In the genomic region with DNA sequence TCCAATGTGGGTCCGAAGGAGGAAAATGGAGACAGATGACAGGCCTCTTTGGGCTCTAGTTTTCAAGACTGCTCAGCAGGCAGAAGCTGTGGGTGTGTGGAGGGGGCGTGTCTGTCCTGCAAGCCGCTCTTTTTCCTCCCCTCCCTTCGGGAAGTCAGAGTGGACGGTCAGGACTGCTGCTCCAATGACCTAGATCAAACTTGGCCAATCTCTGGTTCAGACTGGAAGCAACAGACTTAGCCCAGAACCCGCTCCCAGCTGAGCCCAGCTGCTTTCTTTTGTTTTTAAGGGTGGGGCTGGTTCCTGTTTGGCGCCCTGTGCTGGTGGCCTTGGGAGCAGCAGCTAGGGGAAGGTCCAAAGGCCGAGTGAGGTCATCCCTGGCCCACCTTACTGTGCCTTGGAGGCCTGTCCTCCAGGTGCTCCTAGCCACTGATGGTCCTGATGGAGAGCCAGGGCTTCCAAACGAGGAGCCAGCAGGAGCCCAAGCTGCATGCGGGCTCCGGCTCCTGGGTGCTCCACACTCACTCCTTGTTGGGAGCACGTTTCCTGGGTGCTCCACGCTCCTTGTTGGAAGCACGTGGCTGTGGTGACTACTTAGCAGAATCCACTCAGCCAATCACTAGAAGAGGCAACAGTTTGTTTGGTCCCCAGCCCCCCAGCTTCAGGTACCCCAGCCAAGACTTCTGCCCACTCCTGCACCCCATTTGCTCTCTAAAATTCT, we compare ENCODE assay signal across 8 mouse cellular contexts. TPM values are rescaled to one million over a fixed set of nuclear protein-coding genes. Genes with fewer than 3 reads are reported as not detected.
DNase-seq lines count a peak whose midpoint lies in the region; ATAC-seq and TF ChIP-seq lines count a peak whose summit lies in the region.

No protein-coding gene starts in this region.

- peak; percentile 64 for TF ChIP-seq CTCF in intestine, postnatal 0 days (IDR thresholded peaks at IDR 0.05; ENCODE audit: low read depth)
- TF ChIP-seq CTCF in lung, adult 2 months (IDR thresholded peaks at IDR 0.05; ENCODE audit: insufficient read depth, low read length) = 0 out of 2 replicates have a peak, but pooled peaks have one; percentile 31

- peak; percentile 54 to 55 for DNase-seq in adrenal gland, adult 18-20 months (ENCODE audit: low spot score in 2 of 2)
- no peak for DNase-seq in adrenal gland, postnatal 25 days
- DNase-seq in heart, adult 11 months = peak; percentile 99
- DNase-seq in lung, adult 2 months = peak; percentile 69

- peak overlapping the region; percentile 63 for H3K27ac ChIP-seq in brown adipose tissue, adult 24 weeks (replicated peaks; ENCODE audit: low read depth, low read length)
- H3K27ac ChIP-seq in intestine, postnatal 0 days (ENCODE audit: low read depth, low read length) = peak overlapping the region; percentile 54
- peak overlapping the region; percentile 89 for H3K27ac ChIP-seq in neural tube, embryonic 13.5 days (replicated peaks)

- peak overlapping the region; percentile 44 for H3K4me2 ChIP-seq in intestine, postnatal 0 days (replicated peaks; ENCODE audit: low read depth)
- H3K4me2 ChIP-seq in neural tube, embryonic 13.5 days = peak overlapping the region; percentile 54

- H3K9ac ChIP-seq in intestine, postnatal 0 days (ENCODE audit: low read depth, low read length) = no peak overlapping the region
- H3K9ac ChIP-seq in neural tube, embryonic 13.5 days = peak overlapping the region; percentile 49

- H3K9me3 ChIP-seq in intestine, postnatal 0 days (ENCODE audit: control insufficient read depth) = no peaks in the 10 kb centered on the region
- H3K9me3 ChIP-seq in neural tube, embryonic 13.5 days = no peaks in the 10 kb centered on the region

- peak; percentile 65 for ATAC-seq in intestine, postnatal 0 days
- no peak for ATAC-seq in neural tube, embryonic 13.5 days (ENCODE audit: low read depth)
- ATAC-seq in inflammation-experienced regulatory T-cells, adult 6 months = no peak

- no peak overlapping the region for H3K4me3 ChIP-seq in brown adipose tissue, adult 24 weeks (ENCODE audit: insufficient read depth, low read depth, low read length)
- no peak overlapping the region for H3K4me3 ChIP-seq in intestine, postnatal 0 days (ENCODE audit: low read depth, low read length)
- no peak overlapping the region for H3K4me3 ChIP-seq in lung, adult 2 months (replicated peaks; ENCODE audit: extremely low read depth, low read depth, low read length)
- no peak overlapping the region for H3K4me3 ChIP-seq in neural tube, embryonic 13.5 days

- peak; percentile 21; the same call in 1 of the 2 replicates for TF ChIP-seq POLR2A in lung, adult 2 months (IDR thresholded peaks at IDR 0.05; ENCODE audit: borderline replicate concordance, extremely low read depth, low read depth, low read length)

- H3K36me3 ChIP-seq in intestine, postnatal 0 days (ENCODE audit: control insufficient read depth, insufficient read depth) = no peaks in the 10 kb centered on the region
- H3K36me3 ChIP-seq in neural tube, embryonic 13.5 days = no peaks in the 10 kb centered on the region

- WGBS in intestine, postnatal 0 days = 26% methylated on average over 14 of the region's 14 CpGs
- WGBS in lung, adult 2 months = 11% methylated on average over 14 of the region's 14 CpGs
- 29% methylated on average over 14 of the region's 14 CpGs for WGBS in neural tube, embryonic 13.5 days

- H3K4me1 ChIP-seq in brown adipose tissue, adult 24 weeks (ENCODE audit: control insufficient read depth, insufficient read depth, insufficient read length, low read length) = peaks cover 32% of the 10 kb centered on the region
- peaks cover 28% of the 10 kb centered on the region for H3K4me1 ChIP-seq in intestine, postnatal 0 days (replicated peaks; ENCODE audit: control insufficient read depth, insufficient read depth, low read length)
- H3K4me1 ChIP-seq in lung, adult 2 months (ENCODE audit: control insufficient read depth, insufficient read depth, low read length) = peaks cover 38% of the 10 kb centered on the region
- H3K4me1 ChIP-seq in neural tube, embryonic 13.5 days (replicated peaks) = peaks cover 80% of the 10 kb centered on the region

- H3K27me3 ChIP-seq in intestine, postnatal 0 days (replicated peaks; ENCODE audit: control insufficient read depth, insufficient read depth, low read length) = no peaks in the 10 kb centered on the region
- H3K27me3 ChIP-seq in neural tube, embryonic 13.5 days = no peaks in the 10 kb centered on the region

RNA-seq across cellular contexts. Expression of a gene that starts 23.3 kb away (rescaled TPM):
- total RNA-seq in adrenal gland, adult 18-20 months (2021) = 10 to 100 TPM; 46.5 to 56.8 TPM
- 50.9 and 52.6 TPM in 2 replicates for total RNA-seq in adrenal gland, postnatal 25 days (2021)
- 12.4 and 17.4 TPM in 2 replicates for polyA plus RNA-seq in brown adipose tissue, adult 24 weeks (2012; ENCODE audit: insufficient read depth, insufficient read length, missing spikeins)
- 16.7 and 17.1 TPM in 2 replicates for polyA plus RNA-seq in intestine, postnatal 0 days (2015; fragmentation: Nextera tagmentation; extraction: Ambion mirVana)
- polyA plus RNA-seq in lung, adult 2 months (2012; rRNA removed) = 87.2 and 115 TPM in 2 replicates
- polyA plus RNA-seq in neural tube, embryonic 13.5 days (2015; fragmentation: Nextera tagmentation; extraction: Ambion mirVana) = 26.5 and 30.4 TPM in 2 replicates
- polyA plus RNA-seq in inflammation-experienced regulatory T-cells, adult 6 months (2017; shearing (Covaris generic)) = 10 to 100 TPM; 24.1 to 26.3 (median 25.9) TPM

RNA-seq across cellular contexts. Expression of a gene that starts 48.2 kb away (rescaled TPM):
- 10 to 100 TPM; 56.9 to 64.9 TPM for total RNA-seq in adrenal gland, adult 18-20 months (2021)
- 50.3 and 61.0 TPM in 2 replicates for total RNA-seq in adrenal gland, postnatal 25 days (2021)
- 44.9 and 58.1 TPM in 2 replicates for polyA plus RNA-seq in brown adipose tissue, adult 24 weeks (2012; ENCODE audit: insufficient read depth, insufficient read length, missing spikeins)
- polyA plus RNA-seq in intestine, postnatal 0 days (2015; fragmentation: Nextera tagmentation; extraction: Ambion mirVana) = 21.1 and 25.6 TPM in 2 replicates
- 21.5 and 27.1 TPM in 2 replicates for polyA plus RNA-seq in lung, adult 2 months (2012; rRNA removed)
- 208 and 217 TPM in 2 replicates for polyA plus RNA-seq in neural tube, embryonic 13.5 days (2015; fragmentation: Nextera tagmentation; extraction: Ambion mirVana)
- polyA plus RNA-seq in inflammation-experienced regulatory T-cells, adult 6 months (2017; shearing (Covaris generic)) = 10 to 100 TPM; 25.9 to 27.1 (median 26.8) TPM

RNA-seq across cellular contexts. Expression of a gene that starts 48.4 kb away (rescaled TPM):
- 1 to 10 TPM; 8.1 to 8.3 TPM for total RNA-seq in adrenal gland, adult 18-20 months (2021)
- 8.0 and 12.7 TPM in 2 replicates for total RNA-seq in adrenal gland, postnatal 25 days (2021)
- polyA plus RNA-seq in brown adipose tissue, adult 24 weeks (2012; ENCODE audit: insufficient read depth, insufficient read length, missing spikeins) = 3.8 and 6.4 TPM in 2 replicates
- 5.2 and 6.2 TPM in 2 replicates for polyA plus RNA-seq in intestine, postnatal 0 days (2015; fragmentation: Nextera tagmentation; extraction: Ambion mirVana)
- polyA plus RNA-seq in lung, adult 2 months (2012; rRNA removed) = 3.8 and 6.5 TPM in 2 replicates
- 10.6 and 12.9 TPM in 2 replicates for polyA plus RNA-seq in neural tube, embryonic 13.5 days (2015; fragmentation: Nextera tagmentation; extraction: Ambion mirVana)
- polyA plus RNA-seq in inflammation-experienced regulatory T-cells, adult 6 months (2017; shearing (Covaris generic)) = 1 to 10 TPM; 3.8 to 9.2 (median 8.7) TPM
